Mouse (Mus musculus): ENCODE measurements at regions not wholly inside any gene's neighbourhood (a gene's known extent, or its start where the extent isn't known, plus 50 kb on each side); places are given as distances from the start of the nearest gene placed in this dataset.

- Histone ChIP-seq H3K27ac (replicated peaks; ENCODE audit: low read depth, low read length) (no peak overlapping the region), H3K36me3 (ENCODE audit: control insufficient read depth, insufficient read depth, low read length) (no peaks in the 10 kb centered on the region), H3K27me3 (replicated peaks; ENCODE audit: control insufficient read depth, insufficient read depth, low read length) (no peaks in the 10 kb centered on the region), H3K9me3 (ENCODE audit: control insufficient read depth, low read length) (no peaks in the 10 kb centered on the region), H3K4me3 (ENCODE audit: low read depth, low read length) (no peak overlapping the region), H3K4me2 (ENCODE audit: low read depth, low read length) (no peak overlapping the region), H3K4me1 (ENCODE audit: control insufficient read depth, insufficient read depth, low read length) (no peaks in the 10 kb centered on the region), H3K9ac (ENCODE audit: low read depth, low read length) (no peak overlapping the region)
- ATAC-seq (ENCODE audit: low read depth) (no peak), DNase-seq (ENCODE audit: low spot score) (no peak)
- 56% methylated on average over 5 of the region's 5 CpGs for WGBS
Measured at GRCm38 (mm10) chr14:98891252-98891947, 102.7 kb downstream of the Rpl36a-ps1 start.

- Histone ChIP-seq H3K36me3 (ENCODE audit: control insufficient read depth, insufficient read depth, low read length) (no peaks in the 10 kb centered on the region), H3K27ac (replicated peaks; ENCODE audit: low read depth, low read length) (no peak overlapping the region), H3K9ac (ENCODE audit: low read depth, low read length) (no peak overlapping the region), H3K4me1 (ENCODE audit: control insufficient read depth, insufficient read depth, low read length) (no peaks in the 10 kb centered on the region), H3K4me3 (ENCODE audit: low read depth, low read length) (no peak overlapping the region), H3K4me2 (ENCODE audit: low read depth, low read length) (no peak overlapping the region), H3K9me3 (ENCODE audit: control insufficient read depth, low read length) (no peaks in the 10 kb centered on the region), H3K27me3 (replicated peaks; ENCODE audit: control insufficient read depth, insufficient read depth, low read length) (no peaks in the 10 kb centered on the region)
- DNase-seq (ENCODE audit: low spot score), result no peak
- no peak for ATAC-seq (ENCODE audit: low read depth)
- 62% methylated on average over 2 of the region's 2 CpGs for WGBS
Measured at GRCm38 (mm10) chr14:98887588-98887987, 106.5 kb downstream of the Rpl36a-ps1 start.

- H3K4me3 ChIP-seq (ENCODE audit: low read depth, low read length), result no peak overlapping the region
- H3K27ac ChIP-seq (replicated peaks; ENCODE audit: low read depth, low read length), result no peak overlapping the region
- H3K27me3 ChIP-seq (replicated peaks; ENCODE audit: control insufficient read depth, insufficient read depth, low read length), result no peaks in the 10 kb centered on the region
- DNase-seq (ENCODE audit: low spot score) (peak; percentile 62), ATAC-seq (ENCODE audit: low read depth) (no peak)
- 0% methylated on average over 1 of the region's 1 CpGs for WGBS
- no peak overlapping the region for H3K9ac ChIP-seq (ENCODE audit: low read depth, low read length)
- H3K36me3 ChIP-seq (ENCODE audit: control insufficient read depth, insufficient read depth, low read length), result no peaks in the 10 kb centered on the region
- no peaks in the 10 kb centered on the region for H3K9me3 ChIP-seq (ENCODE audit: control insufficient read depth, low read length)
- H3K4me1 ChIP-seq (ENCODE audit: control insufficient read depth, insufficient read depth, low read length), result no peaks in the 10 kb centered on the region
- no peak overlapping the region for H3K4me2 ChIP-seq (ENCODE audit: low read depth, low read length)
Measured at GRCm38 (mm10) chr14:98886982-98887381, 107.1 kb downstream of the Rpl36a-ps1 start.

- Histone ChIP-seq H3K4me3 (ENCODE audit: low read depth, low read length) (no peak overlapping the region), H3K4me1 (ENCODE audit: control insufficient read depth, insufficient read depth, low read length) (no peaks in the 10 kb centered on the region), H3K9me3 (ENCODE audit: control insufficient read depth, low read length) (no peaks in the 10 kb centered on the region), H3K4me2 (ENCODE audit: low read depth, low read length) (no peak overlapping the region), H3K9ac (ENCODE audit: low read depth, low read length) (no peak overlapping the region), H3K36me3 (ENCODE audit: control insufficient read depth, insufficient read depth, low read length) (no peaks in the 10 kb centered on the region), H3K27ac (replicated peaks; ENCODE audit: low read depth, low read length) (no peak overlapping the region), H3K27me3 (replicated peaks; ENCODE audit: control insufficient read depth, insufficient read depth, low read length) (no peaks in the 10 kb centered on the region)
- ATAC-seq (ENCODE audit: low read depth), result no peak
- DNase-seq (ENCODE audit: low spot score), result no peak
- 78% methylated on average over 10 of the region's 10 CpGs for WGBS
Measured at GRCm38 (mm10) chr14:98882586-98882985, 111.5 kb downstream of the Rpl36a-ps1 start.

GRCm38 (mm10) chr14:98877956-98878355, 116.2 kb downstream of the Rpl36a-ps1 start:
- ATAC-seq (ENCODE audit: low read depth), result no peak
- Histone ChIP-seq H3K4me3 (ENCODE audit: low read depth, low read length) (no peak overlapping the region), H3K9me3 (ENCODE audit: control insufficient read depth, low read length) (no peaks in the 10 kb centered on the region), H3K4me1 (ENCODE audit: control insufficient read depth, insufficient read depth, low read length) (no peaks in the 10 kb centered on the region), H3K36me3 (ENCODE audit: control insufficient read depth, insufficient read depth, low read length) (no peaks in the 10 kb centered on the region), H3K27ac (replicated peaks; ENCODE audit: low read depth, low read length) (no peak overlapping the region), H3K27me3 (replicated peaks; ENCODE audit: control insufficient read depth, insufficient read depth, low read length) (no peaks in the 10 kb centered on the region), H3K4me2 (ENCODE audit: low read depth, low read length) (no peak overlapping the region), H3K9ac (ENCODE audit: low read depth, low read length) (no peak overlapping the region)
- DNase-seq (ENCODE audit: low spot score), result no peak
- WGBS, result 82% methylated on average over 3 of the region's 3 CpGs

GRCm38 (mm10) chr14:98873446-98873845, 120.7 kb downstream of the Rpl36a-ps1 start:
- Histone ChIP-seq H3K36me3 (ENCODE audit: control insufficient read depth, insufficient read depth, low read length) (no peaks in the 10 kb centered on the region), H3K27ac (replicated peaks; ENCODE audit: low read depth, low read length) (no peak overlapping the region), H3K9me3 (ENCODE audit: control insufficient read depth, low read length) (no peaks in the 10 kb centered on the region), H3K9ac (ENCODE audit: low read depth, low read length) (no peak overlapping the region), H3K4me3 (ENCODE audit: low read depth, low read length) (no peak overlapping the region), H3K4me2 (ENCODE audit: low read depth, low read length) (no peak overlapping the region), H3K4me1 (ENCODE audit: control insufficient read depth, insufficient read depth, low read length) (no peaks in the 10 kb centered on the region), H3K27me3 (replicated peaks; ENCODE audit: control insufficient read depth, insufficient read depth, low read length) (no peaks in the 10 kb centered on the region)
- ATAC-seq (ENCODE audit: low read depth), result no peak
- 78% methylated on average over 9 of the region's 9 CpGs for WGBS
- DNase-seq (ENCODE audit: low spot score), result no peak

- Histone ChIP-seq H3K27ac (replicated peaks; ENCODE audit: low read depth, low read length) (no peak overlapping the region), H3K27me3 (replicated peaks; ENCODE audit: control insufficient read depth, insufficient read depth, low read length) (no peaks in the 10 kb centered on the region), H3K9ac (ENCODE audit: low read depth, low read length) (no peak overlapping the region), H3K9me3 (ENCODE audit: control insufficient read depth, low read length) (no peaks in the 10 kb centered on the region), H3K36me3 (ENCODE audit: control insufficient read depth, insufficient read depth, low read length) (no peaks in the 10 kb centered on the region), H3K4me1 (ENCODE audit: control insufficient read depth, insufficient read depth, low read length) (no peaks in the 10 kb centered on the region), H3K4me2 (ENCODE audit: low read depth, low read length) (no peak overlapping the region), H3K4me3 (ENCODE audit: low read depth, low read length) (no peak overlapping the region)
- 77% methylated on average over 6 of the region's 6 CpGs for WGBS
- ATAC-seq (ENCODE audit: low read depth) (no peak), DNase-seq (ENCODE audit: low spot score) (no peak)
Measured at GRCm38 (mm10) chr14:98869888-98870287, 124.2 kb downstream of the Rpl36a-ps1 start.

- DNase-seq (ENCODE audit: low spot score), result no peak
- Histone ChIP-seq H3K4me3 (ENCODE audit: low read depth, low read length) (no peak overlapping the region), H3K36me3 (ENCODE audit: control insufficient read depth, insufficient read depth, low read length) (no peaks in the 10 kb centered on the region), H3K4me2 (ENCODE audit: low read depth, low read length) (no peak overlapping the region), H3K9ac (ENCODE audit: low read depth, low read length) (no peak overlapping the region), H3K4me1 (ENCODE audit: control insufficient read depth, insufficient read depth, low read length) (no peaks in the 10 kb centered on the region), H3K9me3 (ENCODE audit: control insufficient read depth, low read length) (no peaks in the 10 kb centered on the region), H3K27ac (replicated peaks; ENCODE audit: low read depth, low read length) (no peak overlapping the region), H3K27me3 (replicated peaks; ENCODE audit: control insufficient read depth, insufficient read depth, low read length) (no peaks in the 10 kb centered on the region)
- ATAC-seq (ENCODE audit: low read depth), result no peak
Measured at GRCm38 (mm10) chr14:98866880-98867279, 127.2 kb downstream of the Rpl36a-ps1 start.

- Histone ChIP-seq H3K27me3 (replicated peaks; ENCODE audit: control insufficient read depth, insufficient read depth, low read length) (no peaks in the 10 kb centered on the region), H3K9me3 (ENCODE audit: control insufficient read depth, low read length) (no peaks in the 10 kb centered on the region), H3K4me1 (ENCODE audit: control insufficient read depth, insufficient read depth, low read length) (no peaks in the 10 kb centered on the region), H3K36me3 (ENCODE audit: control insufficient read depth, insufficient read depth, low read length) (no peaks in the 10 kb centered on the region), H3K4me2 (ENCODE audit: low read depth, low read length) (no peak overlapping the region), H3K9ac (ENCODE audit: low read depth, low read length) (no peak overlapping the region), H3K27ac (replicated peaks; ENCODE audit: low read depth, low read length) (no peak overlapping the region), H3K4me3 (ENCODE audit: low read depth, low read length) (no peak overlapping the region)
- 78% methylated on average over 6 of the region's 6 CpGs for WGBS
- ATAC-seq (ENCODE audit: low read depth) (no peak), DNase-seq (ENCODE audit: low spot score) (no peak)
Measured at GRCm38 (mm10) chr14:98864001-98864400, 130.1 kb downstream of the Rpl36a-ps1 start.
